Mouse (Mus musculus) ES-Bruce4 (cell line): ENCODE results near the gene Uvrag. TPM values are rescaled to one million over a fixed set of nuclear protein-coding genes. Genes with fewer than 3 reads are reported as not detected.

Experiments
- H3K27ac ChIP-seq: 2 replicates; pipeline ENCODE4 v1.5.1; 2012; ENCODE audit warnings: low read length, inconsistent platforms; ENCODE audit not compliant: insufficient read depth
- H3K27me3 ChIP-seq: 2 replicates; pipeline ENCODE4 v1.6.1; 2012; ENCODE audit warnings: mild to moderate bottlenecking, low read length, inconsistent platforms; ENCODE audit not compliant: control insufficient read depth, poor library complexity, insufficient read depth, severe bottlenecking
- H3K36me3 ChIP-seq: 2 replicates; pipeline ENCODE4 v1.6.1; 2012; ENCODE audit warnings: inconsistent platforms, mild to moderate bottlenecking, low read length, moderate library complexity; ENCODE audit not compliant: control insufficient read depth, poor library complexity, insufficient read depth, severe bottlenecking
- H3K4me1 ChIP-seq: one replicate; pipeline ENCODE4 v1.8.1; 2011; ENCODE audit warnings: low read length; ENCODE audit not compliant: control insufficient read depth, insufficient read depth
- H3K4me3 ChIP-seq: 2 replicates; pipeline ENCODE4 v1.5.1; 2011; ENCODE audit warnings: low read depth, mild to moderate bottlenecking, low read length
- H3K9ac ChIP-seq: 2 replicates; pipeline ENCODE4 v1.6.1; 2012; ENCODE audit warnings: low read depth, mild to moderate bottlenecking, inconsistent platforms; ENCODE audit not compliant: poor library complexity, severe bottlenecking
- H3K9me3 ChIP-seq: replicated peaks from 2 replicates; pipeline ENCODE4 v1.6.1; 2012; ENCODE audit warnings: mild to moderate bottlenecking, low read length, inconsistent platforms; ENCODE audit not compliant: control insufficient read depth, poor library complexity, insufficient read depth, severe bottlenecking
- CTCF ChIP-seq: IDR thresholded peaks from one replicate; pipeline ENCODE4 v1.8.1; 2011; ENCODE audit warnings: low read depth, low read length
- EP300 ChIP-seq: IDR thresholded peaks from 2 replicates; pipeline ENCODE4 v1.6.1; 2011; ENCODE audit warnings: low read depth, low read length; ENCODE audit not compliant: insufficient read depth
- POLR2A ChIP-seq: IDR thresholded peaks from one replicate; pipeline ENCODE4 v1.8.1; 2011; ENCODE audit warnings: low read length; ENCODE audit not compliant: insufficient read depth
- polyA plus RNA-seq: library from polyadenylated mRNA; stranded (reverse); fragments of >200 nt; gene quantifications from 2 replicates; pipeline ENCODE4 v1.2.4, GENCODE M21; 2011; ENCODE audit warnings: low read depth; ENCODE audit not compliant: missing spikeins, insufficient read depth, insufficient read length

Gene Uvrag
- polyA plus RNA-seq, 1 experiment: 16.9 TPM

DNA sequence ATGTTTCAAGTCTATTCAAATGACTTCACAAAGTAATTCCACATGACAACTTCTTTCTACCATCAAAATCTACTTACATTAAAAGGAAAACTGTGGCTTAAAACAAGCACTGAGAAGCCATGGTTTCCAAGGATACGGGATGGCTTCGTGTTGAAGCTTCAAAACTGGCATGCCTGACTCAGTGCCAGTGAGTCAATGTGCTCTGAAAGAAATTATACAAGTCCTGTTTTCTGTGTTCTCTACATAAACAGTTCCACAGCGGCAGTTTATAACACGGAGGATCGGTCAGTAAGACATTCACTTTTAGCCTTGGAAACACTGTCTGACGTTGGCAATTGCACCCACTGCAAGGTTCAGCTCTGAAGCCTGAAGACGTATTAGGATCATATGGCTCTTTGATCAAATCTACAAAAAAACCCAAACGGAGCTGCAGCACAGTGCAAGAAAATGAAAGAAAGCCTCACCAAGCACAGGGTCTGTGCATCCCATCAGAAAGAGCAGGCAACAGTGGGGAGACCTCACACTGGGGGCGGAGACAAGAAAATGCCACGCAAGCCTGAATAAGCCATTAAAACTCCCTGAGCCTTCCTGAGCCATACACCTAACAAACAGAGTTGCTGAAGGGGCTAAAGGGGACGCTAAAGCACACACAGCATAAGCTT is 94.3 kb downstream of the Uvrag start:
- Histone ChIP-seq H3K4me1 (no peaks in the 10 kb centered on the region), H3K9me3 (no peaks in the 10 kb centered on the region), H3K4me3 (no peak overlapping the region), H3K36me3 (no peaks in the 10 kb centered on the region), H3K27ac (no peak overlapping the region), H3K9ac (no peak overlapping the region), H3K27me3 (no peaks in the 10 kb centered on the region)
- no peak for TF ChIP-seq POLR2A
- no peak for TF ChIP-seq CTCF
- TF ChIP-seq EP300: no peak

DNA sequence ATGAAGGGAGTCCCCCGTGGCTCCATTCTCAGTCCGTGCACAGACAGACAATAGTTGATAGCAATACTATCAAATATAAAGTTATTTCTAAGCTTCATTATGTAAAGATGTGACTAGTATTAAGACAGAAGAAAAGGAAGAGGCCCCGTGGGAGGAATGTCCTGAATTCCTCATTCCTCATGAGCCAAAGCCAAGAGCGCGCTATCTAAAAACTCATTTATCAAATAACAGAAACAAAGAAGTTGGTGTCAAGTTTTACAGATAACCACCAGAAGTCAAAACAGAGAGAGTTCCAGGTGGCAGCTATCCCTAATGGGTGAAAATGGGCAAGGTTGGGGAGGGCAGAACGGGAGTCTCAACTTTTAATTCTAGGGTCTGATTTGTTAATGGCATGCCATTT is 95.4 kb downstream of the Uvrag start:
- H3K4me1 ChIP-seq: no peaks in the 10 kb centered on the region
- TF ChIP-seq CTCF (no peak), POLR2A (no peak)
- H3K27me3 ChIP-seq: no peaks in the 10 kb centered on the region
- H3K9ac ChIP-seq: no peak overlapping the region
- no peak overlapping the region for H3K4me3 ChIP-seq
- H3K9me3 ChIP-seq: no peaks in the 10 kb centered on the region
- H3K27ac ChIP-seq: no peak overlapping the region
- no peaks in the 10 kb centered on the region for H3K36me3 ChIP-seq

DNA sequence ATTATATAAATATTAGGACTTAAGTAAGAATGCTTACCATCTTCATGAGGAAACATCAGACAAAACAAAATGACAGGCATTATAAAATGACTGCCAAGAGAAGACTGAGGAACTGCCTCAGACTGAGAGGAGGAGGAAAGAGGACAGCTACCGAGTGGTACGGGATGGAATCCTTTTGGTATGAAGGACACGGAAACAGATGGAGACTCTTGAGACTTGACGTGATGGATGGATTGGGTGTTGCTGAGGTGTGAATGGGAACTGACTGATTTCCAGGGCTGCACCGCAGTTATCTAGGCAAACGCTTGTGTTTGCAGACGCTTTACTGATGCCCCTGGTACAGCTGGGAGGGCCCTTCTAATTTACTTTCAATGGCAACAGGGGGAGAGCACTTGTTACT is 97.0 kb downstream of the Uvrag start:
- Histone ChIP-seq H3K27ac (no peak overlapping the region), H3K27me3 (no peaks in the 10 kb centered on the region), H3K4me3 (no peak overlapping the region), H3K9me3 (no peaks in the 10 kb centered on the region), H3K4me1 (no peaks in the 10 kb centered on the region), H3K9ac (no peak overlapping the region), H3K36me3 (no peaks in the 10 kb centered on the region)
- TF ChIP-seq EP300: no peak
- no peak for TF ChIP-seq POLR2A
- no peak for TF ChIP-seq CTCF

DNA sequence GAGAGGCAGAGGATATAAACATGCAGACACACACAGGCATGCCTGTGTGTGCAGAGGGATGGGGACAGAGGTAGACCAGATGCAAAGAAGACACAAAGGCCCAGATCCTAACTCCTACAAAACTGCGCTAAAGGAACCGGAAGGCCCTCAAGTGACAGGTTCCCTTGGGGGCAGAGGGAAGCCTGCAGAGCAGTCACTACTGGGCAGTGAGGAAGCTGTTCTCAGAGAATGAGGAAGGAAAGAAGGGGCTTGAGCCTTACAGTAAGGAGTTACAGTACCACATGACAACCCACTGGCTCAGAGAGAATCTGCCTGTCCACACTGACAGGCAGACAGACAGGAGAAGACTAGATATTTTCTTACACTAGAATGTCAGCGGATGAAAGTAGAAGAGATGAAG is 97.6 kb downstream of the Uvrag start:
- H3K9me3 ChIP-seq: no peaks in the 10 kb centered on the region
- no peak overlapping the region for H3K4me3 ChIP-seq
- peaks cover 2% of the 10 kb centered on the region for H3K4me1 ChIP-seq
- H3K27ac ChIP-seq: no peak overlapping the region
- no peak for TF ChIP-seq EP300
- no peak for TF ChIP-seq POLR2A
- TF ChIP-seq CTCF: no peak
- no peaks in the 10 kb centered on the region for H3K36me3 ChIP-seq
- no peak overlapping the region for H3K9ac ChIP-seq
- H3K27me3 ChIP-seq: no peaks in the 10 kb centered on the region

DNA sequence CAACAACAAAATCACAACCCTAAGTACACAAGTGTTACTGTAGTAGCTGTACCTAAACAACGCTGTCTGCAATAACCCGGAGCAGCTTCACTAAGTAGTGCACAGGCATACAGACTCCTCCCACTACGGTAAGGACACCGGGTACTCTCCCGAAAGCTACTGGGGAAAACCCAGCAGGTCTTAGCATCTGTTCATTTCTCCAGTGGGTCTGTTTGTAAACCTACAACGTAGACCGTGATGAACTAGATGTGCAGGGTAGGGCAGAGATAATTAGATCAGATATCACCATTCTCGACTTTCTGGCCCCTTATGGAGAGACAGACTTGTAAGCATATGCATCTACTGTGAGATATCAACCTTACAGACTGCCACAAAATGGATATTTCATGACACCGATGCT is 99.1 kb downstream of the Uvrag start:
- Histone ChIP-seq H3K27me3 (no peaks in the 10 kb centered on the region), H3K9me3 (no peaks in the 10 kb centered on the region), H3K4me3 (no peak overlapping the region), H3K4me1 (peaks cover 6% of the 10 kb centered on the region), H3K27ac (no peak overlapping the region), H3K9ac (no peak overlapping the region), H3K36me3 (no peaks in the 10 kb centered on the region)
- no peak for TF ChIP-seq CTCF
- no peak for TF ChIP-seq EP300
- TF ChIP-seq POLR2A: no peak

DNA sequence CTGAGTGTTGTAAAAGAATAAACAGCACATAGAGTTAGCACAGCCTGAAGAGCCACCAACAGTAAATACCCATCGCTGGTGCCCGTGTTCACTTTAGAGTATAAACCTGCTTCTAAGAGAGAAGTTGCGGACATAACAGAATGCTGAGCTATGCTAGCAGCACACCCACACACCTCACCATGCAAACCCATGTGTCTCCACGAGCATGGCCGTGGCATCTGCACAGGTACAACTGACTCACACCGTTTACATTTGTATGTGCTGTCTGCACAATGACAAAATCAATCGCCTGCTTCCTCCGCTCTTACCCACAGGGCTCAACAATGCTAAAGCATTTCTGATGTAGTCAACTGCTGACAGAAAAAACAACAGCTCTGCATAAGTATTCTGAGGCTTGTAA is 101.0 kb downstream of the Uvrag start:
- H3K4me3 ChIP-seq: no peak overlapping the region
- H3K36me3 ChIP-seq: no peaks in the 10 kb centered on the region
- H3K9ac ChIP-seq: no peak overlapping the region
- H3K27ac ChIP-seq: no peak overlapping the region
- TF ChIP-seq POLR2A (no peak), CTCF (no peak), EP300 (no peak)
- peaks cover 6% of the 10 kb centered on the region for H3K4me1 ChIP-seq
- no peaks in the 10 kb centered on the region for H3K9me3 ChIP-seq
- H3K27me3 ChIP-seq: no peaks in the 10 kb centered on the region
